8 mouse cellular contexts compared by ENCODE assay signal in the genomic region with DNA sequence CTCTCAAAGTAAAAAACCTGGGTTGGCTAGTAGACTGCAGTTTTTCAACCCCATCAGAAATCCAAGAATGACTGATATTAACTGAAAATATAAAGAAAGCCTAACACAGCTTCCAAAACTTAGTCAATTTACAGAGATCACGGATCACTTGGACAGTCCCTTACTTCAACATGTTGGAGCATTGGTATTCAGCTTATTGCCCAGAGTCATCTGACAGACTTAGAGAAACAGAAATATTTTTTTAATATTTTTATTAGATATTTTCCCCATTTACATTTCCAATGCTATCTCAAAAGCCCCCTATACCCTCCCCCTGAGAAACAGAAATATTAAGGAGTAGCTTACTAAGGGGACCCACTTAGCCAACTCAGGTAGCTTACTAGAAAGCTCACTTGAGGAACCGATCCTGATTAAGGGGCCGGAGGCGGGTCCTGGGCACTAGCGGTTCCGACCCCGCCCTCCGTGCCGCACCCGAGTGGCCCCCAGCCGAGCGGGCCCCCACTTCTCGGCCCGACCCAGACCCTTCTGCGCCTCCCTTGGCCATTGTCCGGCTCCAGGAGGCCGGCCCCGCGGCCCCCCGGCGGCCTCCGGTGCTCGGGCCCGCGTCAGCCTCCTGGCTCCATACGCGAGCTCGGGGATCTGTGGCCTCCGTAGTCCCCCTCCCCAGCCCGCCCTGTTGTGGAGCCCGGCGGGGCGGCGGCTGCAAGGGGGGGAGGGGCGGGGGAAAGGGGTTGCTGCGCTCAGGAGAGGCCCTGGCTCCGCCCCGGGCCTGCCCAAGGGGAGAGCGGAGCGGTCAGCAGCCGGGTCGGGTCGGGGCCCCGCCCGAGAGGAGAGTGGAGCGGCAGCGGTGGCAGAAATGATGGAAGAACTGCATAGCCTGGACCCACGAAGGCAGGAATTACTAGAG. TPM values are rescaled to one million over a fixed set of nuclear protein-coding genes. Genes with fewer than 3 reads are reported as not detected.
A peak's percentile ranks its signal among the peaks of the same experiment; 100 is the strongest.
DNase-seq lines count a peak whose midpoint lies in the region; ATAC-seq and TF ChIP-seq lines count a peak whose summit lies in the region.
"Not testable (repeated sequence)": the region's sequence is repeated elsewhere in the genome, so short reads cannot be mapped to it uniquely, and the experiment has no call there.

No protein-coding gene starts in this region.

- H3K4me1 ChIP-seq in embryonic facial prominence, embryonic 15.5 days; heart, adult 2 months (ENCODE audit: control insufficient read depth, insufficient read depth, low read length); hindbrain, embryonic 16.5 days (ENCODE audit: control insufficient read depth, insufficient read depth, low read depth, low read length); limb, embryonic 12.5 days (replicated peaks): not testable (repeated sequence)

- not testable (repeated sequence) for TF ChIP-seq EP300 in heart, adult 2 months (IDR thresholded peaks at IDR 0.05; ENCODE audit: insufficient read depth, low read depth, low read length)

- TF ChIP-seq POLR2A in heart, adult 2 months (IDR thresholded peaks at IDR 0.05; ENCODE audit: insufficient read depth, low read depth, low read length) = not testable (repeated sequence)

- TF ChIP-seq CTCF in heart, adult 2 months (IDR thresholded peaks at IDR 0.05) = not testable (repeated sequence)

- H3K79me2 ChIP-seq in heart, adult 2 months (replicated peaks; ENCODE audit: control insufficient read depth, insufficient read depth, low read length) = not testable (repeated sequence)

- peak; percentile 91 for ATAC-seq in embryonic facial prominence, embryonic 15.5 days (ENCODE audit: insufficient number of reproducible peaks, low FRiP score, low TSS enrichment, low read depth)
- ATAC-seq in hindbrain, embryonic 16.5 days = peak; percentile 99
- ATAC-seq in limb, embryonic 12.5 days (ENCODE audit: insufficient number of reproducible peaks, insufficient read depth, low FRiP score, low TSS enrichment, low read depth) = peak; percentile 100
- peak; percentile 85 for ATAC-seq in megakaryocyte progenitor cell, adult 5-6 weeks (replicated peaks; ENCODE audit: poor library complexity)

- peak overlapping the region; percentile 60 for H3K4me2 ChIP-seq in embryonic facial prominence, embryonic 15.5 days (replicated peaks)
- peak overlapping the region; percentile 92 for H3K4me2 ChIP-seq in hindbrain, embryonic 16.5 days (ENCODE audit: low read length)
- peak overlapping the region; percentile 79 for H3K4me2 ChIP-seq in limb, embryonic 12.5 days

- H3K27ac ChIP-seq in embryonic facial prominence, embryonic 15.5 days (replicated peaks); heart, adult 2 months: not testable (repeated sequence)
- peak overlapping the region; percentile 62; the same call in 1 of the 2 replicates for H3K27ac ChIP-seq in hindbrain, embryonic 16.5 days (ENCODE audit: low read depth, low read length)
- H3K27ac ChIP-seq in limb, embryonic 12.5 days = 0 out of 2 replicates have a peak overlapping the region, but pooled peaks have one; percentile 37

- H3K4me3 ChIP-seq in embryonic facial prominence, embryonic 15.5 days (replicated peaks) = peak overlapping the region; percentile 42
- H3K4me3 ChIP-seq in heart, adult 2 months = peak overlapping the region; percentile 38
- peak overlapping the region; percentile 64 for H3K4me3 ChIP-seq in hindbrain, embryonic 16.5 days (ENCODE audit: low read length)
- H3K4me3 ChIP-seq in limb, embryonic 12.5 days (replicated peaks) = peak overlapping the region; percentile 61

- H3K9ac ChIP-seq in embryonic facial prominence, embryonic 15.5 days = peak overlapping the region; percentile 22
- peak overlapping the region; percentile 65 for H3K9ac ChIP-seq in heart, adult 2 months (ENCODE audit: low read depth, low read length)
- H3K9ac ChIP-seq in hindbrain, embryonic 16.5 days (ENCODE audit: low read depth, low read length) = peak overlapping the region; percentile 88
- peak overlapping the region; percentile 90 for H3K9ac ChIP-seq in limb, embryonic 12.5 days (replicated peaks)

- peaks cover 16% of the 10 kb centered on the region for H3K9me3 ChIP-seq in embryonic facial prominence, embryonic 15.5 days (replicated peaks)
- peaks cover 28% of the 10 kb centered on the region for H3K9me3 ChIP-seq in hindbrain, embryonic 16.5 days (ENCODE audit: control insufficient read depth, low read length)
- H3K9me3 ChIP-seq in limb, embryonic 12.5 days = peaks cover 30% of the 10 kb centered on the region

- H3K27me3 ChIP-seq in embryonic facial prominence, embryonic 15.5 days; heart, adult 2 months (ENCODE audit: control insufficient read depth, insufficient read depth, low read length); hindbrain, embryonic 16.5 days (replicated peaks; ENCODE audit: control insufficient read depth, insufficient read depth, low read length); limb, embryonic 12.5 days: not testable (repeated sequence)

- WGBS in embryonic facial prominence, embryonic 15.5 days = 7% methylated on average over 47 of the region's 48 CpGs
- WGBS in heart, adult 2 months = 10% methylated on average over 48 of the region's 48 CpGs
- 8% methylated on average over 45 of the region's 48 CpGs for WGBS in hindbrain, embryonic 16.5 days
- 9% methylated on average over 47 of the region's 48 CpGs for WGBS in limb, embryonic 12.5 days

- intact Hi-C loops in heart, adult 2 months (cut with DNase I) = loop anchor here (5.0 to 10.0 kb wide), 2 partner anchors 303 to 1570 kb away; no protein-coding TSS in a partner anchor

- not testable (repeated sequence) for H3K36me3 ChIP-seq in embryonic facial prominence, embryonic 15.5 days; heart, adult 2 months (ENCODE audit: control insufficient read depth, insufficient read depth, low read length); hindbrain, embryonic 16.5 days (ENCODE audit: control insufficient read depth, insufficient read depth, low read length); limb, embryonic 12.5 days

- DNase-seq in adrenal gland, postnatal 14 days = peak; percentile 60
- peak; percentile 31 to 57 for DNase-seq in heart, adult 2 months
- peak; percentile 42 for DNase-seq in ovary, postnatal 14 days (ENCODE audit: low spot score)
- DNase-seq in urinary bladder, adult 2 months (ENCODE audit: low spot score) = peak; percentile 31

RNA-seq across cellular contexts. Expression of a gene that starts 7.2 kb away (rescaled TPM):
- total RNA-seq in adrenal gland, postnatal 14 days (2021) = 8.5 and 13.3 TPM in 2 replicates
- polyA plus RNA-seq in embryonic facial prominence, embryonic 15.5 days (2015; fragmentation: Nextera tagmentation; extraction: Ambion mirVana) = 4.4 and 4.9 TPM in 2 replicates
- 1 to 10 TPM; 4.3 to 4.7 TPM for total RNA-seq in heart, adult 2 months (2021)
- polyA plus RNA-seq in heart, adult 2 months (2012; rRNA removed) = 0.14 and 0.59 TPM in 2 replicates
- 5.3 and 6.4 TPM in 2 replicates for polyA plus RNA-seq in hindbrain, embryonic 16.5 days (2015; fragmentation: Nextera tagmentation; extraction: Ambion mirVana)
- 9.5 and 11.2 TPM in 2 replicates for polyA plus RNA-seq in limb, embryonic 12.5 days (2016; fragmentation: Nextera tagmentation; extraction: Ambion mirVana)
- 54.7 and 64.7 TPM in 2 replicates for total RNA-seq in megakaryocyte progenitor cell, adult 5-6 weeks (2015)
- total RNA-seq in megakaryocyte progenitor cell, adult 5-6 weeks (2017) = 28.4 and 37.4 TPM in 2 replicates
- polyA plus RNA-seq in urinary bladder, adult 2 months (2012; rRNA removed) = 7.6 and 10.3 TPM in 2 replicates

Comparison
In these comparisons a context has a peak if more than half of its experiments do, and no peak if none do; other contexts are left out.
1. H3K9ac ChIP-seq: peak in every context shown above with its lines; median percentile 90 in limb, embryonic 12.5 days; 88 in hindbrain, embryonic 16.5 days; 65 in heart, adult 2 months; 22 in embryonic facial prominence, embryonic 15.5 days.